Mouse (Mus musculus) myocyte (in vitro differentiated cells): ENCODE measurements around the gene Inpp4b. TPM values are rescaled to one million over a fixed set of nuclear protein-coding genes. Genes with fewer than 3 reads are reported as not detected.

ENCODE experiments used
- H3K27me3 ChIP-seq: one replicate; pipeline ENCODE4 v1.6.1; 2011; ENCODE audit not compliant: control insufficient read depth, insufficient read depth, insufficient read length
- H3K36me3 ChIP-seq: one replicate; pipeline ENCODE4 v1.6.1; 2011; ENCODE audit not compliant: control insufficient read depth, insufficient read depth
- H3K4me2 ChIP-seq: one replicate; pipeline ENCODE4 v1.6.1; 2011; ENCODE audit warnings: low read depth, control low read depth
- H3K4me3 ChIP-seq: one replicate; pipeline ENCODE4 v1.5.1; 2011; ENCODE audit warnings: mild to moderate bottlenecking, control low read depth, moderate library complexity
- H3K79me2 ChIP-seq: one replicate; pipeline ENCODE4 v1.6.1; 2011; ENCODE audit not compliant: control insufficient read depth, insufficient read depth
- H3ac ChIP-seq: one replicate; pipeline ENCODE4 v1.6.1; 2011; ENCODE audit not compliant: control insufficient read depth, insufficient read length
- CEBPB ChIP-seq: IDR thresholded peaks from 2 replicates; pipeline ENCODE4 v1.6.1; 2011; ENCODE audit warnings: mild to moderate bottlenecking, moderate library complexity; ENCODE audit not compliant: poor library complexity, insufficient read depth, severe bottlenecking
- E2F4 ChIP-seq: IDR thresholded peaks from one replicate; pipeline ENCODE4 v1.6.1; 2011; ENCODE audit warnings: mild to moderate bottlenecking, control low read depth, moderate library complexity; ENCODE audit not compliant: insufficient read depth
- MAX ChIP-seq: IDR thresholded peaks from one replicate; pipeline ENCODE4 v1.6.1; 2011; ENCODE audit warnings: low read depth, mild to moderate bottlenecking, control low read depth
- MYOD1 ChIP-seq, 3 experiments: IDR thresholded peaks; one replicate each; pipeline ENCODE4 v1.6.1; 2011; ENCODE audit warnings: control low read depth in 2 of 3, low read depth in 2 of 3, mild to moderate bottlenecking in 2 of 3, moderate library complexity in 1 of 3; ENCODE audit not compliant: insufficient read length in 2 of 3, control insufficient read depth in 1 of 3
- MYOG ChIP-seq, 3 experiments: IDR thresholded peaks; one replicate each; pipeline ENCODE4 v1.6.1; 2011; ENCODE audit warnings: control low read depth in 2 of 3, low read depth in 2 of 3, mild to moderate bottlenecking in 2 of 3; ENCODE audit not compliant: insufficient read length in 2 of 3, control insufficient read depth in 1 of 3, insufficient read depth in 1 of 3
- POLR2A ChIP-seq: IDR thresholded peaks from one replicate; pipeline ENCODE4 v1.6.1; 2011; ENCODE audit warnings: low read depth, mild to moderate bottlenecking, control low read depth, moderate library complexity; ENCODE audit not compliant: insufficient read length
- POLR2AphosphoS2 ChIP-seq: IDR thresholded peaks from one replicate; pipeline ENCODE4 v1.6.1; 2011; ENCODE audit warnings: low read depth, control low read depth; ENCODE audit not compliant: insufficient read length
- REST ChIP-seq: IDR thresholded peaks from one replicate; pipeline ENCODE4 v1.6.1; 2011; ENCODE audit warnings: mild to moderate bottlenecking, control low read depth, moderate library complexity; ENCODE audit not compliant: insufficient read depth, insufficient read length
- SRF ChIP-seq: IDR thresholded peaks from one replicate; pipeline ENCODE4 v1.6.1; 2011; ENCODE audit warnings: low read depth; ENCODE audit not compliant: control insufficient read depth, insufficient read length
- TCF12 ChIP-seq: IDR thresholded peaks from one replicate; pipeline ENCODE4 v1.6.1; 2011; ENCODE audit warnings: mild to moderate bottlenecking, control low read depth; ENCODE audit not compliant: poor library complexity, insufficient read depth, severe bottlenecking
- TCF3 ChIP-seq: IDR thresholded peaks from one replicate; pipeline ENCODE4 v1.6.1; 2011; ENCODE audit warnings: low read depth, control low read depth; ENCODE audit not compliant: insufficient read length
- USF1 ChIP-seq: IDR thresholded peaks from one replicate; pipeline ENCODE4 v1.6.1; 2011; ENCODE audit warnings: low read depth, mild to moderate bottlenecking, control low read depth, moderate library complexity
- polyA plus RNA-seq: library from polyadenylated mRNA; unstranded; fragments of >200 nt; fragmentation: generic; extraction: Trizol; gene quantifications from one replicate; pipeline ENCODE4 v1.2.1, GENCODE M21; 2012; ENCODE audit warnings: missing spikeins

Inpp4b gene
- polyA plus RNA-seq, 1 experiment: 5.6 TPM

DNA sequence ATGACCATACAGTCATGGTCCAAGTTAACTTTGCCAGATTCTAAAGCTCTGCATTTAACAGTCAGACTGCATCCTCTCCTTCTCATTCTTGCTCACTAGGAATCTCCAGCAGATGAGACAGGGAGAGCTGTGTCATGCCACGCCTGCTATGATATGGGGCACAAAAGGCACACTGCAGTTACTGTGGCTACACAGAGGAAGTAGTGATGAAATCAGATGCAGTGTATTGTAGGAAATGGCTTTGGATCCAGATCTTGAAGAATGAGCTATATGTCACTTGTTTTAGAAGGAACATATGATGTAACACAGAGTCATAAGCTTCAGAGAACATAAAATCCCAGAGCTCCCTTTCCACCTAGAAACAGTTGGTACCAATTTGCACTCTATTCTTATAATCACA is 408.8 kb downstream of the Inpp4b start:
- TF ChIP-seq CEBPB (peak; percentile 68; the same call in 1 of the 2 replicates), TCF12 (no peak), SRF (no peak), MAX (no peak), E2F4 (no peak)
- H3K4me3 ChIP-seq: no peak overlapping the region

DNA sequence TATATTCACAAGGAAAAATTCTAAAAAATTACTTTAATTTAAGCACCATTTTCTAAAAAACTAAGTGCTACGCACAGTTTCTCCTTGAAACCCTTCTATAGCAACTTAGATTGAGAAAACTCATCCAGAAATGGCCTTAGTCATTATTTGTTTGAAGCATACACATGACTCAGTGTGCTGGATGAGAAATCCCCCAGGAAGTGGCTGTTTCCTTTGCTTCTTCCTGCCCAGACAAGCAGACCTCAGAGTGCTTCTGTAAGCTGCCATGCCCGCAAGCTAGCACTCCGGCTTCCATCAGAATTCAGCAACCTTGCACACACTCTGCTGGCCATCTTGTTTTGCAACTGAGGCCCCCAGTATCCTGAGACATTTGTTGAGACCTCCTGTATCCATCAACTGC is 414.3 kb downstream of the Inpp4b start:
- H3K4me2 ChIP-seq: no peak overlapping the region
- H3ac ChIP-seq: no peak overlapping the region
- no peaks in the 10 kb centered on the region for H3K27me3 ChIP-seq
- no peak for TF ChIP-seq POLR2AphosphoS2
- no peak for TF ChIP-seq SRF
- TF ChIP-seq USF1: no peak
- TF ChIP-seq MYOD1 (IDR thresholded peaks at IDR 0.05; ENCODE audit: control insufficient read depth in 1 of 3, insufficient read length in 2 of 3, low read depth in 2 of 3): no peak
- TF ChIP-seq CEBPB: no peak
- no peak for TF ChIP-seq POLR2A
- no peak for TF ChIP-seq REST
- no peak for TF ChIP-seq E2F4
- no peak for TF ChIP-seq TCF12
- no peak for TF ChIP-seq MAX
- TF ChIP-seq MYOG (IDR thresholded peaks at IDR 0.05; ENCODE audit: control insufficient read depth in 1 of 3, insufficient read depth in 1 of 3, insufficient read length in 2 of 3, low read depth in 2 of 3): no peak
- no peak for TF ChIP-seq TCF3
- H3K36me3 ChIP-seq: no peaks in the 10 kb centered on the region
- no peaks in the 10 kb centered on the region for H3K79me2 ChIP-seq
- no peak overlapping the region for H3K4me3 ChIP-seq

More for the DNA sequence above, 408.8 kb downstream of the Inpp4b start:
- no peaks in the 10 kb centered on the region for H3K36me3 ChIP-seq
- no peak overlapping the region for H3K4me2 ChIP-seq
- H3ac ChIP-seq: no peak overlapping the region
- no peaks in the 10 kb centered on the region for H3K27me3 ChIP-seq
- H3K79me2 ChIP-seq: no peaks in the 10 kb centered on the region

DNA sequence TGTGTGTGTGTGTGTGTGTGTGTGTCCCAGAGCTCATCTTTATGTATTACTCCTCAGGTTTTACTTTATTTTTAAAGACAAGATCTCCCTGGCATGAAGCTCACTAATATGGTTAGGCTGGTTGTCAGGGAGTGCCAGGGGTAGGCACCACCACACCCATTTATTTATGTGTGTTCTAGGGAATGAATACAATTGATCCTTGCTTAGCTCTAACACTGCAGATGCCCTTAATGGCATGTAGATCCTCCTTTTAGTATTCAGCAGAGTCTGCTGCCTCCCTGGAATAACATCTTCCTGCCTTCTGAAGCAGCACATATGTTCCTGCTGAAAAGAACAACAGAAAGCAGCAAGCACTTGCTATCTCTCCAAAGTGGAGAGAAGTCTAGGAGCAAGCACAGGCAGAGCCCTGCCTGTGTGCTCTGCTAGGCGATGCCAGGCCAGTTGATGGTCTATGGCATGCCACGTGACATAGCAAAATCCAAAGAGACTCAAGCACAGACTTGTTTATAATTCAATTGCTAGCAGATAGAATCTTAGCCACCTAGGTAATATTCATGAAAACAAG is 415.3 kb downstream of the Inpp4b start:
- Histone ChIP-seq H3ac (no peak overlapping the region), H3K36me3 (no peaks in the 10 kb centered on the region), H3K79me2 (no peaks in the 10 kb centered on the region), H3K4me3 (no peak overlapping the region), H3K27me3 (no peaks in the 10 kb centered on the region), H3K4me2 (no peak overlapping the region)
- TF ChIP-seq USF1: no peak
- TF ChIP-seq REST: no peak
- TF ChIP-seq TCF12: no peak
- TF ChIP-seq MYOG (IDR thresholded peaks at IDR 0.05; ENCODE audit: control insufficient read depth in 1 of 3, insufficient read depth in 1 of 3, insufficient read length in 2 of 3, low read depth in 2 of 3): no peak
- TF ChIP-seq E2F4: no peak
- no peak for TF ChIP-seq CEBPB
- no peak for TF ChIP-seq POLR2A
- no peak for TF ChIP-seq MYOD1 (IDR thresholded peaks at IDR 0.05; ENCODE audit: control insufficient read depth in 1 of 3, insufficient read length in 2 of 3, low read depth in 2 of 3)

DNA sequence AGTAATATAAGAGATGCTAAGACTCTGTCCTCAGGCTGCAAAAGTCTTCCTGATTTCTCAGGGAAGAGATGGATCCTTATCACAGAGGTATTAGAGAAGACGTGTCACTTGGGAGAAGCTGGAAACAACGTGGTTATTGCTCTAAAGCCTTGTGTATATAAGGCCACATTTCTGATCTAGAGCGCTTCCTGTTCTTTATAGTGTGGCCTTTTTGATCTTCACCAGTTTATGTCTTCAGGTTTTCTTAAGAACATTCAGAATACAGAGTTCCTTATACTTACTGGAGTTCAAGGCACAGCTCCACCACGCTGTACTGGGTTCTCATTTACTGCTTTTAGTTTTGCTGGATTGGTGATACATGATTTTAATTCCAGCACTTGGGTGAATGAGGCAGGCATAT is 419.1 kb downstream of the Inpp4b start:
- Histone ChIP-seq H3K79me2 (no peaks in the 10 kb centered on the region), H3K36me3 (no peaks in the 10 kb centered on the region), H3K4me3 (no peak overlapping the region), H3K27me3 (no peaks in the 10 kb centered on the region), H3ac (no peak overlapping the region), H3K4me2 (no peak overlapping the region)
- no peak for TF ChIP-seq POLR2A
- TF ChIP-seq POLR2AphosphoS2: no peak
- no peak for TF ChIP-seq TCF12
- TF ChIP-seq MAX: no peak

DNA sequence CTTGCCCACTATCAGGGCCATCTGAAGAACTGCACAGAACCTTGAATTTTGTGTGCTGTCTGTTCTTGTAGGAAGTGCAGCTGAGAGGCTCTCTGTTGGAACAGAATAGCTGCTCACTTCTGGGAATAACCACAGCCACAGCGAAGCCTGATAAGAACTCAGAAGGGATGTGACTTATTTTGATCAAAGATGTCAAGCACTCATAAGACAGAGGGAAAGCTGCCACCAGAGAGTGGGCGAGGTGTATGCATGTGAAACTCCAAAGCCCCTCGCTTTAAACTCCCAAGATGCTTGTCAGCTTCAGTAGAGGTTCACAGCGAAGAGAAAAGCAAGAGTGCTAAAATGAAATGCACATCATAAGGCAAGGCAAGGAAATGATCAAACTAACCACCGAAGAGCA is 423.7 kb downstream of the Inpp4b start:
- H3K27me3 ChIP-seq: no peaks in the 10 kb centered on the region
- no peaks in the 10 kb centered on the region for H3K36me3 ChIP-seq
- H3K79me2 ChIP-seq: no peaks in the 10 kb centered on the region
- no peak overlapping the region for H3K4me2 ChIP-seq
- no peak overlapping the region for H3ac ChIP-seq
- H3K4me3 ChIP-seq: no peak overlapping the region
- TF ChIP-seq MYOD1 (IDR thresholded peaks at IDR 0.05; ENCODE audit: control insufficient read depth in 1 of 3, insufficient read length in 2 of 3, low read depth in 2 of 3): no peak
- no peak for TF ChIP-seq TCF3
- no peak for TF ChIP-seq CEBPB
- no peak for TF ChIP-seq USF1
- no peak for TF ChIP-seq POLR2A
- no peak for TF ChIP-seq E2F4
- no peak for TF ChIP-seq MAX
- no peak for TF ChIP-seq SRF
- no peak for TF ChIP-seq MYOG (IDR thresholded peaks at IDR 0.05; ENCODE audit: control insufficient read depth in 1 of 3, insufficient read depth in 1 of 3, insufficient read length in 2 of 3, low read depth in 2 of 3)
- no peak for TF ChIP-seq TCF12
- no peak for TF ChIP-seq POLR2AphosphoS2
- no peak for TF ChIP-seq REST
